Mouse (Mus musculus) ES-Bruce4 (cell line): Measurements from ENCODE around the gene Wdr47. TPM values are rescaled to one million over a fixed set of nuclear protein-coding genes. Genes with fewer than 3 reads are reported as not detected.

Experiments used
- H3K27ac ChIP-seq: 2 replicates; pipeline ENCODE4 v1.5.1; 2012; ENCODE audit warnings: low read length, inconsistent platforms; ENCODE audit not compliant: insufficient read depth
- H3K27me3 ChIP-seq: 2 replicates; pipeline ENCODE4 v1.6.1; 2012; ENCODE audit warnings: mild to moderate bottlenecking, low read length, inconsistent platforms; ENCODE audit not compliant: control insufficient read depth, poor library complexity, insufficient read depth, severe bottlenecking
- H3K36me3 ChIP-seq: 2 replicates; pipeline ENCODE4 v1.6.1; 2012; ENCODE audit warnings: inconsistent platforms, mild to moderate bottlenecking, low read length, moderate library complexity; ENCODE audit not compliant: control insufficient read depth, poor library complexity, insufficient read depth, severe bottlenecking
- H3K4me1 ChIP-seq: one replicate; pipeline ENCODE4 v1.8.1; 2011; ENCODE audit warnings: low read length; ENCODE audit not compliant: control insufficient read depth, insufficient read depth
- H3K4me3 ChIP-seq: 2 replicates; pipeline ENCODE4 v1.5.1; 2011; ENCODE audit warnings: low read depth, mild to moderate bottlenecking, low read length
- H3K9ac ChIP-seq: 2 replicates; pipeline ENCODE4 v1.6.1; 2012; ENCODE audit warnings: low read depth, mild to moderate bottlenecking, inconsistent platforms; ENCODE audit not compliant: poor library complexity, severe bottlenecking
- H3K9me3 ChIP-seq: replicated peaks from 2 replicates; pipeline ENCODE4 v1.6.1; 2012; ENCODE audit warnings: mild to moderate bottlenecking, low read length, inconsistent platforms; ENCODE audit not compliant: control insufficient read depth, poor library complexity, insufficient read depth, severe bottlenecking
- CTCF ChIP-seq: IDR thresholded peaks from one replicate; pipeline ENCODE4 v1.8.1; 2011; ENCODE audit warnings: low read depth, low read length
- EP300 ChIP-seq: IDR thresholded peaks from 2 replicates; pipeline ENCODE4 v1.6.1; 2011; ENCODE audit warnings: low read depth, low read length; ENCODE audit not compliant: insufficient read depth
- POLR2A ChIP-seq: IDR thresholded peaks from one replicate; pipeline ENCODE4 v1.8.1; 2011; ENCODE audit warnings: low read length; ENCODE audit not compliant: insufficient read depth
- polyA plus RNA-seq: library from polyadenylated mRNA; stranded (reverse); fragments of >200 nt; gene quantifications from 2 replicates; pipeline ENCODE4 v1.2.4, GENCODE M21; 2011; ENCODE audit warnings: low read depth; ENCODE audit not compliant: missing spikeins, insufficient read depth, insufficient read length

Gene Wdr47
- 10.9 and 12.6 TPM in 2 replicates for polyA plus RNA-seq

DNA sequence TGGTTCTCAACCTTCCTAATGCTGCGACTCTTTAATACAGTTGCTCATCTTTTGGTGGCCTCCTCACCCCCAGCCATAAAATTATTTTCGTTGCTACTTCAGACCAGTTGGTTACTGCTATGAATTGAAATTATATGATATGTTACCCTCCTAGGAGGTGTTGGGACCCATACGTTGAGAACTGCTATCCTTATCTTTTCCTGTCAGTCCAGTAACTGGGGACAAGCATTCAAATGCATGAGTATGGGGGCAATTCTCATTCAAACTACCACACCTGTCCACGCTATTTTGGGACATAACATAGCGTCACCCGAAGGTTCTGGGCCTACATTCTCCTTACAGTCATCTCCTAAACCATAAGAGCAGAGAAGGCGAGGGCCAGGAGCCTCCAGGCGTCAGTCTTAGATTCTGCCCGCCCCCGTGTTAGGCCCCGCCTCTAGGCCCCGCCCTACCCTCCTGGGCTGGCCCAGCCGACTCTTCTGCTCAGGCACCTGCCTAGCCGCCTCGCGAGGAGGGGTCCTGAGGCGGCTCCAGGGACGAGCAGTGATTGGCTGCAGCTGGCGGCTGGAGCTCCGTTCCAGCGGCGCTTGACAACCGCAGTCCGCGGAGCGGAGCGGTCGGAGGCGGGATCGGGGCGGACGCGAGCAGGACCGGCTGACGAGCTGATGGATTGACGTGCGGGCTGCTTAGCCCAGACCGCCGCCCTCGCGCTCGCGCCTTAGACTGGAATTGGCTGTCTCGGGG lies at the start of gene Wdr47:
TSS of gene Wdr47 (plus strand) at position 494 of the 744 bp plus-strand sequence.
- Histone ChIP-seq H3K27ac (no peak within 1 kb of the TSS), H3K4me1 (no peaks in the 10 kb centered on the region), H3K4me3 (peak within 1 kb of the TSS; percentile 71), H3K36me3 (no peaks in the 10 kb centered on the region), H3K9me3 (no peaks in the 10 kb centered on the region), H3K27me3 (no peaks in the 10 kb centered on the region), H3K9ac (peak within 1 kb of the TSS; percentile 50)
- TF ChIP-seq CTCF (no peak), EP300 (no peak), POLR2A (no peak)

DNA sequence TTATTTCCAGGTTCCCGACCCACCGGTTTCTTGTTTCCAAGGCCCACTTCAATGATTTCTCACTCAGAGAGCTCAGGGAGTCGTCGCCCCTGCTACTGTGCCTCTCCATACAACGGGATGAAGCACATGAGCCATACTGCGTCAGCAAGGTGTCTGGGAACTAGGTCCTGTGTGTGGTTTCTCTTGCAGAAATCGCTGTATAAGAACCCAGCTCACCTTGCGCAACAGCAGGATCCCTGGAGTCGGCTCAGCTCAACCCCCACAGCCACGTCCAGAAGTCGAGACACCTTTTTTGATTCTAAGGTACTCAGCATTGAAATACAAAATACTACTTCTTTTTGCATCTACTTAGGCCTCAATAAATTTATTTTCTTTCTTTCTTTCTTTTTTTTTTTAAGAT lies 48.8 kb upstream of the Wdr47 start:
- H3K4me3 ChIP-seq: no peak overlapping the region
- no peak overlapping the region for H3K27ac ChIP-seq
- H3K27me3 ChIP-seq: no peaks in the 10 kb centered on the region
- no peaks in the 10 kb centered on the region for H3K9me3 ChIP-seq
- H3K9ac ChIP-seq: no peak overlapping the region
- TF ChIP-seq CTCF (no peak), POLR2A (no peak), EP300 (no peak)
- no peaks in the 10 kb centered on the region for H3K36me3 ChIP-seq
- no peaks in the 10 kb centered on the region for H3K4me1 ChIP-seq

DNA sequence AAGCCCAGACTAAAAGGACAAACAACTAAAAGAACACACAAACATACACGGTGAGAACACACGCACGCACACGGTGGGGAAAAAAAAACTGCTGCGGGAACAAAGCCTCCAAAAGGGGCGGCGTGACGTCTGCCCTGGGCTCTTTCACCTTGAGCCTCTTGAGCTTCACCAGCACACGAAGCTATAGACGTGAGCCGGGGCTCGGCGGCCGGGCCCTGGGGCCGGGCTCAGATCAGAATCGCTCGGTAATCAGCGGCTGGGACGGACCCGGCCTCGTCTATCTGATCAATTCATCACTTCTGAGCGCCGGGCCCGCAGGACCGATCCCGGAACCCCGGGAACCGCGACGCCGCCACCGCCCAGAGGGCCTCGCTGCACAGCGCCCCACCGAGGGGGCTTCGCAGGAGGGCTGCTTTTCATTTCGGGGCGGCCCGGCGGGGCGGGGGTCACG lies 36.9 kb upstream of the Wdr47 start:
- Histone ChIP-seq H3K27ac (peak overlapping the region; percentile 65), H3K27me3 (no peaks in the 10 kb centered on the region), H3K4me1 (no peaks in the 10 kb centered on the region), H3K9me3 (no peaks in the 10 kb centered on the region), H3K9ac (peak overlapping the region; percentile 84), H3K4me3 (peak overlapping the region; percentile 96), H3K36me3 (peaks cover 7% of the 10 kb centered on the region)
- TF ChIP-seq POLR2A: no peak
- TF ChIP-seq CTCF: no peak
- TF ChIP-seq EP300: no peak

DNA sequence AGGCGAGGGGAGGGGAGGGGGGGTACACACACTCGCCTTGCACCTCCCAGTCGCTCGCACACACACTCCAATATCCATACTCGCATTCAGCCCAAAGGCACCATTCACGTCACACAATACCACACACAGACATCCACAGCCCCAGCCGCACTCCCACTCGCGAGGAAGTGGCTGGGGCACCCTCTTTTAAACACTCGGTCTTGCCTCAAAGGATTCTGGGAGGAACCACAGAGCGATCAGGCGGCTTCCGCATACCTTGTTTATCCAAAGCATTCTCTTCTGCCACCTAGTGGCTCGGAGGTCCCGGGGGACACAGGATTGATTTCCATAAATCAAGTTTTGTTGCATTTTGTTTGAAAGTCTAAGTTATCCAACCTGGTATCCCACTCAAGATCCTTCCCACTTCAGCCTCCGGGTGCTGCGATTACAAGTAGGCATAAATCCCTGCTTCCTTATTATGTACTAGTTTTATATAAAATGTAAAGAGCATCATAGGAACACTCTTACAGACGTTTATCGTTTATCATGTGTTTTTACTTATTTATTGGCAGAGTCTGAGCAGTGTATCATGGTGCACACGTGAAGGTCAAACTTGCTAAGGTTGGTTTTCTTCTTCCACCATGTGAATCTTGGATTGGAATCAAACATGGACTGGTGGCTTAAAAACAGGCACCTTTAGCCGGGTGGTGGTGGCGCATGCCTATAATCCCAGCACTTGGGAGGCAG lies 36.3 kb upstream of the Wdr47 start:
- H3K4me3 ChIP-seq: peak overlapping the region; percentile 96
- H3K36me3 ChIP-seq: peaks cover 7% of the 10 kb centered on the region
- no peak overlapping the region for H3K27ac ChIP-seq
- peak overlapping the region; percentile 84 for H3K9ac ChIP-seq
- TF ChIP-seq CTCF: peak; percentile 65
- TF ChIP-seq EP300: 0 out of 2 replicates have a peak, but pooled peaks have one; percentile 14
- TF ChIP-seq POLR2A: peak; percentile 100
- H3K4me1 ChIP-seq: no peaks in the 10 kb centered on the region
- H3K9me3 ChIP-seq: no peaks in the 10 kb centered on the region
- no peaks in the 10 kb centered on the region for H3K27me3 ChIP-seq

DNA sequence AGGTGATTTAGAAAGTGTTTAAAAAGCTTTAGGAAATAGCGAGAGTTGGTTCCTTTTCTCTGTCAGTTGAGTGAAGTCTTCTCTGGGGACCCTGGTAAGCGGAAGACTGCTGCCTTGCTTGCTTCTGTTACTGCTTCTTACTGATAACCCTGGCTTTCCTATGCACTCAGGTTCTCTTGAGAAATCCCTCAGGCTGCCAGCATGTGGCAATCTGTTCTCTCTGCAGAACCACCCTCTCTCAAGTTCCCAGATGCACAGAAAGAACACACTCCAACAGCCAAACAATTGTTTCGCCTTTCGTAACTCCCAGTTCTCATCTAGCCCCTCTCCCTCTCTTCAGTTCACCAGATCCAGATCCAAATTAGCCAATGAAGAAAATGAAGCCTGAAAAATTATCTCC lies 33.2 kb upstream of the Wdr47 start:
- H3K36me3 ChIP-seq: peaks cover 7% of the 10 kb centered on the region
- no peaks in the 10 kb centered on the region for H3K27me3 ChIP-seq
- no peak overlapping the region for H3K4me3 ChIP-seq
- H3K9me3 ChIP-seq: no peaks in the 10 kb centered on the region
- no peak overlapping the region for H3K9ac ChIP-seq
- no peaks in the 10 kb centered on the region for H3K4me1 ChIP-seq
- TF ChIP-seq POLR2A (no peak), CTCF (no peak), EP300 (no peak)
- no peak overlapping the region for H3K27ac ChIP-seq
